Mouse (Mus musculus): ENCODE measurements around the gene Serpine3. TPM values are rescaled to one million over a fixed set of nuclear protein-coding genes. Genes with fewer than 3 reads are reported as not detected.

Serpine3 gene
- polyA plus RNA-seq, 1 experiment: not detected

GRCm38 (mm10) chr14:62735646-62736045 is 72.2 kb downstream of the Serpine3 start:
- H3K36me3 ChIP-seq (ENCODE audit: control insufficient read depth, insufficient read depth, low read length): peaks cover 8% of the 10 kb centered on the region
- H3K27me3 ChIP-seq (ENCODE audit: control insufficient read depth, insufficient read depth, low read length): no peaks in the 10 kb centered on the region
- H3K27ac ChIP-seq (ENCODE audit: insufficient read depth, low read depth, low read length): no peak overlapping the region
- H3K4me3 ChIP-seq (ENCODE audit: low read depth, low read length): no peak overlapping the region
- H3K4me1 ChIP-seq (ENCODE audit: control insufficient read depth, insufficient read depth, insufficient read length, low read length): no peaks in the 10 kb centered on the region
- TF ChIP-seq POLR2A (IDR thresholded peaks at IDR 0.05; ENCODE audit: low read depth, low read length) (no peak), CTCF (IDR thresholded peaks at IDR 0.05; ENCODE audit: extremely low read depth, insufficient read length, insufficient replicate concordance, low read depth, low read length) (no peak)
- 81% methylated on average over 1 of the region's 1 CpGs for WGBS

Other genes with a start within 250 kb of the Serpine3 start
- gene Gucy1b2, start 207.4 kb upstream of the Serpine3 start, polyA plus RNA-seq (2012; rRNA removed): not detected in 2 replicates
- 3.3 and 7.1 TPM in 2 replicates for gene Fam124a, start 107.9 kb upstream of the Serpine3 start, polyA plus RNA-seq (2012; rRNA removed)
- gene Gm4131, start 96.7 kb upstream of the Serpine3 start, polyA plus RNA-seq (2012; rRNA removed): not detected in 2 replicates
- 2.7 and 5.9 TPM in 2 replicates for gene Ints6, start 97.5 kb downstream of the Serpine3 start, polyA plus RNA-seq (2012; rRNA removed)
- 1.5 and 2.6 TPM in 2 replicates for gene Wdfy2, start 174.0 kb downstream of the Serpine3 start, polyA plus RNA-seq (2012; rRNA removed)